Mouse (Mus musculus) heart, embryonic 10.5 days (tissue): ENCODE results near the gene Gstt3. TPM values are rescaled to one million over a fixed set of nuclear protein-coding genes. Genes with fewer than 3 reads are reported as not detected.
A peak's percentile ranks its signal among the peaks of the same experiment; 100 is the strongest.

Source experiments
- DNase-seq: peaks from one replicate; pipeline ENCODE4 v3.0.0-alpha.2; 2017; ENCODE audit warnings: low spot score
- H3K27ac ChIP-seq: fragments of 300-500 bp; sonication (generic); 2 replicates; pipeline ENCODE4 v1.5.1; 2016; ENCODE audit warnings: mild to moderate bottlenecking
- H3K27me3 ChIP-seq: fragments of 300-500 bp; sonication (generic); 2 replicates; pipeline ENCODE4 v1.6.1; 2016; ENCODE audit warnings: mild to moderate bottlenecking; ENCODE audit not compliant: poor library complexity, insufficient read depth, severe bottlenecking
- H3K36me3 ChIP-seq: fragments of 300-500 bp; sonication (generic); 2 replicates; pipeline ENCODE4 v1.6.1; 2016; ENCODE audit warnings: mild to moderate bottlenecking, moderate library complexity
- H3K4me1 ChIP-seq: fragments of 300-500 bp; sonication (generic); 2 replicates; pipeline ENCODE4 v1.6.1; 2016; ENCODE audit warnings: mild to moderate bottlenecking
- H3K4me3 ChIP-seq: fragments of 300-500 bp; sonication (generic); 2 replicates; pipeline ENCODE4 v1.5.1; 2016; ENCODE audit warnings: mild to moderate bottlenecking, moderate library complexity
- H3K9me3 ChIP-seq: fragments of 300-500 bp; sonication (generic); 2 replicates; pipeline ENCODE4 v1.6.1; 2016; ENCODE audit warnings: mild to moderate bottlenecking, moderate library complexity
- WGBS: fragments of 180-500 bp; shearing (Covaris S2); methylation state at CpG from one replicate; pipeline ENCODE4 v1.1.7; 2016; 5-methylcytosine and 5-hydroxymethylcytosine counted together
- polyA plus RNA-seq: library from polyadenylated mRNA; unstranded; fragments of >200 nt; fragmentation: Nextera tagmentation; extraction: Ambion mirVana; gene quantifications from 2 replicates; pipeline ENCODE4 v1.2.1, GENCODE M21; 2016

Gstt3 gene
- polyA plus RNA-seq: 2.6 and 4.2 TPM in 2 replicates

DNA sequence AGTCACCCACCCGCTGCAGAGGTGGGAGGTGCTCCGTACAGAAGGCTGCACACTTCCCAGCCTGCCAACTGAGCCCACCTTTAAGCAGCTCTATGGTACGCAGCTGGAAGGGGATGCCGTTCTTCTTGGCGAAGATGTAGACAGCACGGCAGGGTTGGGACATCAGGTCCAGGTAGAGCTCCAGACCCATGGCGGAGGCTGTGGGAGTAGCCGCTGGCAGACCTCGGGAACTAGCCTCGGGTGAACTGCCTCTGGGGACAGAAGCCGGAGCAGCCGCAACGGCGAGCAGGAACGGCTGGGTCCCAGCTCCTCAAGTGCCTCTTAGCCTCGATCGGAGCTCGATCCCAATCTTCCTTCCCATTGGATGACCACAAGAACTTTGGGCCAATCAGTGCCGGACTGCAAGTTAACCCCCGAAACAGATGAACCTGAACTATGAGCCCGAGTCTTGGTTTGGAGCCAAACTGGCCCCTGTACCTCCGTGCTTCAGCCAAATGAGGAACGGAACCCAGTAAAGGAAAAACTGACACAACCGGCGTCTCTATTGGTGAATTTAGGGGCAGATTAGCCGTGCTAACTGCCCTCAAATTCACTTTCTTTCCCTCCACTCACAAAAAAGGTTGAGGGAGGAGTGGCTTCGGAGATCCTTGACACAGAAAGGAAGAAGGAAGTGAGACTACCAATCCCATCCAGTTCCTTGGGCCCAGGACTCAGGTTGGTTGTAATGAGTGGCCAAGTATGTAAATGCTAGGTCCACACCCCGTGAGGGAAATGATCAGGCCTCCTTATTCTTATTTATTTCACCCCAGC is at the start of gene Gstt3, which contains the start of gene Gm20441:
Gstt3 (minus strand) TSS at position 646 of the 810 bp plus-strand sequence.
Gm20441 (minus strand) TSS at position 186 of the 810 bp plus-strand sequence.
- Histone ChIP-seq H3K27ac (peak within 1 kb of the TSS; percentile 64), H3K36me3 (no peaks in the 10 kb centered on the region), H3K27me3 (peaks cover 30% of the 10 kb centered on the region), H3K4me1 (peaks cover 13% of the 10 kb centered on the region), H3K4me3 (peak within 1 kb of the TSS; percentile 60), H3K9me3 (no peaks in the 10 kb centered on the region)
- peak; percentile 80 for DNase-seq
- WGBS: 1% methylated on average over 28 of the region's 28 CpGs

GRCm38 (mm10) chr10:75830275-75830670 is 49.1 kb upstream of the Gstt3 start:
- Histone ChIP-seq H3K4me1 (peaks cover 18% of the 10 kb centered on the region), H3K27me3 (peaks cover 20% of the 10 kb centered on the region), H3K27ac (no peak overlapping the region), H3K4me3 (no peak overlapping the region), H3K36me3 (no peaks in the 10 kb centered on the region), H3K9me3 (no peaks in the 10 kb centered on the region)
- WGBS: 84% methylated on average over 2 of the region's 2 CpGs
- DNase-seq: no peak

- WGBS: 74% methylated on average over 2 of the region's 2 CpGs
- Histone ChIP-seq H3K27me3 (peaks cover 20% of the 10 kb centered on the region), H3K27ac (no peak overlapping the region), H3K9me3 (no peaks in the 10 kb centered on the region), H3K36me3 (no peaks in the 10 kb centered on the region), H3K4me1 (peaks cover 15% of the 10 kb centered on the region), H3K4me3 (no peak overlapping the region)
- DNase-seq: no peak
Measured at GRCm38 (mm10) chr10:75829529-75830274, 48.5 kb upstream of the Gstt3 start.

DNA sequence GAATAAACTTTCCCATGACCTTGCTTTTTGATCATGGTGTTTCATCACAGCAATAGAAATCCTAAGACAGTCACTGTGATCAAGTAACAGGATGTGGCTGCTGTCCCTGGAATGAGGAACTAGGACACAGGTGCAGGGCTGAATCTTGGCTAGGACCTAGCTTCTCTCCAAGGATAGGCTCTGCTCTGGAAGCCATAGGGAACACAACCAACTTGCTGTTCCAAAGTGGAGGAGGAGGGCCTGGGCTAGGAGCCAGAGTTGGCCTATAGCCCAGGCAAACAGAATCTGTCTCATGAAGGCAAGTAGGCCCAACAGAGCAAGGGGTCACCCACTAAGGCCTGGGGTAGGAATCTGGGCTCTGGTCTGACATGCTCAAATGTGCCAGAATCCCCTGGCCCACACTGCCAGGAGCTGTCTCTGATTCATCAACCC is 47.3 kb upstream of the Gstt3 start:
- Histone ChIP-seq H3K4me1 (peaks cover 3% of the 10 kb centered on the region; the same call in 1 of the 2 replicates), H3K36me3 (no peaks in the 10 kb centered on the region), H3K4me3 (no peak overlapping the region), H3K27me3 (peaks cover 13% of the 10 kb centered on the region), H3K27ac (no peak overlapping the region), H3K9me3 (no peaks in the 10 kb centered on the region)
- no peak for DNase-seq

DNA sequence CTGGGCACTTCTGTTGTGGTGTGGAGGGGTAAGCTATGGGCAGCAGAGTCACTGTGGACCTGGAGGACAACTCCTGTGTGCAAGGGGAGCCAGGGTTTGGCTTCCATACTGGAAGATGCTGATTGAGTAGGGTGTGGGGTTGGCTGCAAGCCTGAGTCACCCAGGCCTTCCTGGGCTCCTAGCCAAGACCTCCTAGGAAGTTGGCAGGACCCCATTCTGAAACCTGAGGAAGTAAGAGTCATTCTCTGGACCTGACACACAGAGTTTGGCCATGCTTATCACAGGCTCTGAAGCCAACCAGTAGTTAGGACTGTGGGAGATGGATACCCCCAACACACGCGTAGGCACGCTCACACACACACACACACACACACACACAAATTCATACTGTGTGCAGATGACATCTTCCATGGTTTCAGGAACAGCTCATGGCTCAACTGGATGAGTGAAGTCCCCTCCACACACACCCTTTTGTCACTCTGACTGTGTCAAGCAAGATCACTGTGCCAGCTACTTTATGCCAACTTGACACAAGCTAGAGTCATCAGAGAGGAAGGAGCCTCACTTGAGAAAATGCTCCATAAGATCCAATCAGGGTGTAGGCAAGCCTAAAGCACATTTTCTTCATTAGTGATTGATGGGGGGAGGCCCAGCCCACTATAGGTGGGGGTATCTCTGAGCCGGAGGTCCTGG is 46.6 kb upstream of the Gstt3 start:
- WGBS: 83% methylated on average over 4 of the region's 4 CpGs
- no peak overlapping the region for H3K4me3 ChIP-seq
- no peaks in the 10 kb centered on the region for H3K9me3 ChIP-seq
- no peaks in the 10 kb centered on the region for H3K4me1 ChIP-seq
- no peaks in the 10 kb centered on the region for H3K36me3 ChIP-seq
- no peak for DNase-seq
- H3K27me3 ChIP-seq: peaks cover 6% of the 10 kb centered on the region
- H3K27ac ChIP-seq: no peak overlapping the region

DNA sequence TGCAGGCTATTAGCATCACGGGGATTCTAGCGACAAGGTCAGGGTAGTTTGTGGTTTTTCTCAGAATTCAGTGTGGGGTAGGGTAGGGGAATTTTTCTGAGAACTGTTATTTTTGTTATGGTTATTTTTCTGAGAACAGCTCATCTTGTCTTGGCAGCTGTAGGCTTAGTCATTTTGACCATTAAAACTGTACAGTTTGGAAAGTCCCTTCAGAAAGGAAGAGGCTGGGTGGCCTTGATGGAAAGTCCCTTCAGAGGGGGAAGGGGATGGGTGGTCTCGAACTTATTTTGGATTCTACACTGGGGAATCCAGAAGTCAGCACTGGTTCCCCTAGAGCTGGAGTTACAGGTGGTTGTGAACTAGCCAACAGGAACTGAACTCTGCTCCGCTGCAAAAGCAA is 43.3 kb upstream of the Gstt3 start:
- Histone ChIP-seq H3K36me3 (no peaks in the 10 kb centered on the region), H3K27ac (no peak overlapping the region), H3K27me3 (no peaks in the 10 kb centered on the region), H3K9me3 (no peaks in the 10 kb centered on the region), H3K4me1 (no peaks in the 10 kb centered on the region), H3K4me3 (no peak overlapping the region)
- 80% methylated on average over 4 of the region's 4 CpGs for WGBS
- no peak for DNase-seq

DNA sequence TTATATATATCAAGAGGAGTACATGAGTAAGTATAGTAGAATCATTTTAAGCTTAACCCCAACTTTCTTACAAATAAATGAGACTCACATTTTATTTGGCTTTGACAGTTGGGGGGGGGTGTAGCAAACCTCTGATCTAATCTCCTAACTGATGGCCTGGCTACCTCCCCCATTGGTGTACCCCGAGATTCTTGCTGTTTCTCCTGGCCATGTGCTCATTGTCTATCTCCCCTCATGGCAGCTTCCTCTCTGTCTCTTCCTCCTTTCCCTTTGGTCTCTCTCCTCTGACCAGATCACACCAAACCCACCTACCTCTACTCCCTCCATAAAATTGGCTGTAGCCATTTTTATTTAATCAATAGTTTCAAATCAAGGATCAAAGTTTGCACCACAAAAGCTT is 42.6 kb upstream of the Gstt3 start:
- Histone ChIP-seq H3K4me1 (no peaks in the 10 kb centered on the region), H3K27me3 (no peaks in the 10 kb centered on the region), H3K9me3 (no peaks in the 10 kb centered on the region), H3K36me3 (no peaks in the 10 kb centered on the region), H3K27ac (no peak overlapping the region), H3K4me3 (no peak overlapping the region)
- DNase-seq: no peak
- WGBS: 87% methylated on average over 1 of the region's 1 CpGs

DNA sequence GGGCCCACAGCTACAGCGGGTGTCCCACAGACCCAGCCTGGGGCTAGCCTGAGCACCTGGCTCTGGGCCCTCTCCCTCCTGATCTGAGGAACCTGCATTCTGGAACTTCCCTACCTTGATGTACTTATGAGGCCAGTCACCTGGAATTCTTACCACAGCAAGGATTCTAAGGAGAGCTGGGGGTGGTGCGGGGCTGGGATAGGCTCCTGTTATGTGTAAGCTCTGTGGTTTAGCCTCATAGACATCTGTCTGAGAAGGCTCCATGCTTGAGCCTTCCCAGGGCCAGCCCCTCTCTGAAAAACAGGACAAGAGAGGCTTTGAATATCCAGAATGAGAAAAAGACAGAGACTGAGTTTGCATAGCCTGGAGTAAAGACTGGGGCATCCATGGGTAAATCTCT is 41.2 kb upstream of the Gstt3 start, which contains the start of gene Gstt4:
Gstt4 (minus strand) TSS at position 101 of the 400 bp plus-strand sequence.
- H3K4me3 ChIP-seq: no peak within 1 kb of the TSS
- H3K27ac ChIP-seq: no peak within 1 kb of the TSS
- WGBS: 86% methylated on average over 2 of the region's 2 CpGs
- no peaks in the 10 kb centered on the region for H3K9me3 ChIP-seq
- H3K36me3 ChIP-seq: no peaks in the 10 kb centered on the region
- no peak for DNase-seq
- H3K4me1 ChIP-seq: no peaks in the 10 kb centered on the region
- no peaks in the 10 kb centered on the region for H3K27me3 ChIP-seq

DNA sequence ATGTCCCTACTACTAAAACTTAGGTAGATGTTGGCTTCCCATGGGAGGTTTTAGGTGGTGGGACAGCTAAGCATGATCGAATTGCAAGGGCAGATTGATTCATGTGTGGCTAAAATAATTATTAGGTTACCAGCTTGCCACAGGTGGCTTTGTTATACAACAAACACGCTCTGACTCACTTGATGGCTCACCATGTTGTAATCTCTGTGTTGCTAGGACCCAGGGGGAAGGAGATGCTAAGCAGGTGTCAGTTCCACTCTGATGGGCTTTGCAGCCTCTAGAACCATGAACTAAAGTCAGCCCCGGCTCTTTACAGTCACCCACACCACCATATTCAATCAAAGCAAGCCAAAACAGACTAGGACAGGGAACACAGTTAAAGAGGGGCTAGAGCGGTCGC is 38.7 kb upstream of the Gstt3 start:
- H3K4me3 ChIP-seq: no peak overlapping the region
- no peaks in the 10 kb centered on the region for H3K36me3 ChIP-seq
- no peak for DNase-seq
- no peaks in the 10 kb centered on the region for H3K9me3 ChIP-seq
- H3K27ac ChIP-seq: no peak overlapping the region
- H3K4me1 ChIP-seq: no peaks in the 10 kb centered on the region
- 80% methylated on average over 5 of the region's 5 CpGs for WGBS
- H3K27me3 ChIP-seq: no peaks in the 10 kb centered on the region

- Histone ChIP-seq H3K27me3 (no peaks in the 10 kb centered on the region), H3K9me3 (no peaks in the 10 kb centered on the region), H3K4me3 (no peak overlapping the region), H3K4me1 (no peaks in the 10 kb centered on the region), H3K36me3 (no peaks in the 10 kb centered on the region), H3K27ac (no peak overlapping the region)
- 52% methylated on average over 10 of the region's 10 CpGs for WGBS
- no peak for DNase-seq
Measured at GRCm38 (mm10) chr10:75818641-75819040, 37.4 kb upstream of the Gstt3 start.

- Histone ChIP-seq H3K27me3 (peaks cover 6% of the 10 kb centered on the region), H3K27ac (no peak overlapping the region), H3K9me3 (no peaks in the 10 kb centered on the region), H3K36me3 (no peaks in the 10 kb centered on the region), H3K4me1 (no peaks in the 10 kb centered on the region), H3K4me3 (no peak overlapping the region)
- WGBS: 73% methylated on average over 2 of the region's 2 CpGs
- DNase-seq: no peak
Measured at GRCm38 (mm10) chr10:75804217-75804616, 23.0 kb upstream of the Gstt3 start.

GRCm38 (mm10) chr10:75798176-75798696 is 17.0 kb upstream of the Gstt3 start, which contains the start of gene Gstt1:
Gstt1 (minus strand) TSS chr10:75798584.
- Histone ChIP-seq H3K27ac (peak within 1 kb of the TSS; percentile 48), H3K36me3 (no peaks in the 10 kb centered on the region), H3K27me3 (peaks cover 11% of the 10 kb centered on the region), H3K9me3 (no peaks in the 10 kb centered on the region), H3K4me1 (peaks cover 19% of the 10 kb centered on the region), H3K4me3 (peak within 1 kb of the TSS; percentile 58)
- 2% methylated on average over 18 of the region's 18 CpGs for WGBS
- no peak for DNase-seq
